Comparison of ENCODE assay signal across 18 mouse cellular contexts in genomic region chr3:107831875-107832554, GRCm38 (mm10). TPM values are rescaled to one million over a fixed set of nuclear protein-coding genes. Genes with fewer than 3 reads are reported as not detected.
A peak's percentile ranks its signal among the peaks of the same experiment; 100 is the strongest.
DNase-seq lines count a peak whose midpoint lies in the region; ATAC-seq and TF ChIP-seq lines count a peak whose summit lies in the region.
"Had no signal": no experiment of that assay in that cellular context is flagged by ENCODE, and none has a peak within 500 bp of the region (broad histone marks: within the 10 kb centered on the region; RNA-seq: fewer than 3 reads in every experiment).

No protein-coding gene starts in this region.

- peaks cover 13% of the 10 kb centered on the region for H3K4me1 ChIP-seq in forebrain, embryonic 14.5 days (ENCODE audit: control insufficient read depth, insufficient read depth, low read length)
- peaks cover 13% of the 10 kb centered on the region for H3K4me1 ChIP-seq in forebrain, embryonic 16.5 days (replicated peaks; ENCODE audit: control insufficient read depth, insufficient read depth, low read length)
- peaks cover 11% of the 10 kb centered on the region; the same call in 1 of the 2 replicates for H3K4me1 ChIP-seq in hindbrain, postnatal 0 days (ENCODE audit: insufficient read depth, low read length)
- peaks cover 29% of the 10 kb centered on the region for H3K4me1 ChIP-seq in hindbrain, embryonic 13.5 days (replicated peaks)
- peaks cover 8% of the 10 kb centered on the region for H3K4me1 ChIP-seq in lung, adult 2 months (ENCODE audit: control insufficient read depth, insufficient read depth, low read length)

- no peak overlapping the region for H3K27ac ChIP-seq in forebrain, embryonic 14.5 days (ENCODE audit: low read depth, low read length)
- no peak overlapping the region for H3K27ac ChIP-seq in forebrain, embryonic 16.5 days (ENCODE audit: low read length)
- no peak overlapping the region for H3K27ac ChIP-seq in hindbrain, postnatal 0 days
- H3K27ac ChIP-seq in hindbrain, embryonic 13.5 days = no peak overlapping the region
- H3K27ac ChIP-seq: intestine, embryonic 15.5 days; kidney, postnatal 0 days; liver, embryonic 13.5 days; midbrain, embryonic 15.5 days had no signal

- H3K4me2 ChIP-seq in forebrain, embryonic 14.5 days (ENCODE audit: low read length) = no peak overlapping the region
- no peak overlapping the region for H3K4me2 ChIP-seq in forebrain, embryonic 16.5 days (ENCODE audit: low read length)
- no peak overlapping the region for H3K4me2 ChIP-seq in hindbrain, postnatal 0 days (ENCODE audit: low read depth, low read length)
- no peak overlapping the region for H3K4me2 ChIP-seq in hindbrain, embryonic 13.5 days
- H3K4me2 ChIP-seq: intestine, embryonic 15.5 days; liver, embryonic 13.5 days; midbrain, embryonic 15.5 days had no signal

- peak overlapping the region; percentile 13; the same call in 1 of the 2 replicates for H3K9ac ChIP-seq in forebrain, embryonic 14.5 days (ENCODE audit: low read length)
- H3K9ac ChIP-seq in forebrain, embryonic 16.5 days (replicated peaks; ENCODE audit: low read depth, low read length) = no peak overlapping the region
- no peak overlapping the region for H3K9ac ChIP-seq in hindbrain, postnatal 0 days (replicated peaks; ENCODE audit: low read length)
- H3K9ac ChIP-seq in hindbrain, embryonic 13.5 days = no peak overlapping the region
- H3K9ac ChIP-seq: intestine, embryonic 15.5 days; liver, embryonic 13.5 days; midbrain, embryonic 15.5 days had no signal

- no peak for TF ChIP-seq CTCF in hindbrain, postnatal 0 days (IDR thresholded peaks at IDR 0.05; ENCODE audit: low read depth)
- TF ChIP-seq CTCF in lung, adult 2 months (IDR thresholded peaks at IDR 0.05; ENCODE audit: insufficient read depth, low read length) = no peak

- DNase-seq in forebrain, embryonic 14.5 days (ENCODE audit: low spot score) = no peak
- no peak for DNase-seq in hindbrain, postnatal 0 days (ENCODE audit: low spot score)
- peak; percentile 65 for DNase-seq in Muller cell, postnatal 12 days (ENCODE audit: inconsistent ontology term)
- no peak for DNase-seq in lung, adult 2 months
- no peak for DNase-seq in thymus, postnatal 10 days (ENCODE audit: low spot score in 2 of 2)
- DNase-seq: cerebellum, adult 11 months; layer of hippocampus, adult 9-11 months; liver, embryonic 13.5 days; lung, postnatal 10 days had no signal

- no peak for TF ChIP-seq POLR2A in lung, adult 2 months (IDR thresholded peaks at IDR 0.05; ENCODE audit: borderline replicate concordance, extremely low read depth, low read depth, low read length)

- ATAC-seq in forebrain, embryonic 14.5 days = no peak
- no peak for ATAC-seq in forebrain, embryonic 16.5 days
- ATAC-seq in hindbrain, postnatal 0 days = peak; percentile 31; the same call in 1 of the 2 replicates
- ATAC-seq in hindbrain, embryonic 13.5 days (ENCODE audit: low FRiP score) = no peak
- ATAC-seq in megakaryocyte progenitor cell, adult 5-6 weeks (replicated peaks; ENCODE audit: poor library complexity) = peak; percentile 30
- ATAC-seq: intestine, embryonic 15.5 days had no signal

- WGBS in forebrain, embryonic 14.5 days = 70% methylated on average over 10 of the region's 10 CpGs
- WGBS in forebrain, embryonic 16.5 days = 59% methylated on average over 10 of the region's 10 CpGs
- WGBS in hindbrain, postnatal 0 days = 51% methylated on average over 10 of the region's 10 CpGs
- 67% methylated on average over 10 of the region's 10 CpGs for WGBS in hindbrain, embryonic 13.5 days
- WGBS in lung, adult 2 months = 67% methylated on average over 10 of the region's 10 CpGs

- no peaks in the 10 kb centered on the region for H3K9me3 ChIP-seq in forebrain, embryonic 14.5 days (replicated peaks; ENCODE audit: control insufficient read depth, low read length)
- H3K9me3 ChIP-seq in forebrain, embryonic 16.5 days (ENCODE audit: control insufficient read depth, low read length) = no peaks in the 10 kb centered on the region
- no peaks in the 10 kb centered on the region for H3K9me3 ChIP-seq in hindbrain, postnatal 0 days (ENCODE audit: low read length)
- no peaks in the 10 kb centered on the region for H3K9me3 ChIP-seq in hindbrain, embryonic 13.5 days
- H3K9me3 ChIP-seq: intestine, embryonic 15.5 days; liver, embryonic 13.5 days; midbrain, embryonic 15.5 days had no signal

- H3K27me3 ChIP-seq in forebrain, embryonic 14.5 days (replicated peaks; ENCODE audit: control insufficient read depth, insufficient read depth, low read length) = no peaks in the 10 kb centered on the region
- no peaks in the 10 kb centered on the region for H3K27me3 ChIP-seq in forebrain, embryonic 16.5 days (replicated peaks; ENCODE audit: control insufficient read depth, insufficient read depth, low read length)
- H3K27me3 ChIP-seq in hindbrain, postnatal 0 days (ENCODE audit: insufficient read depth, low read length) = no peaks in the 10 kb centered on the region
- H3K27me3 ChIP-seq in hindbrain, embryonic 13.5 days = no peaks in the 10 kb centered on the region
- H3K27me3 ChIP-seq: intestine, embryonic 15.5 days; liver, embryonic 13.5 days; midbrain, embryonic 15.5 days had no signal

- H3K4me3 ChIP-seq in forebrain, embryonic 14.5 days (ENCODE audit: low read depth, low read length) = no peak overlapping the region
- no peak overlapping the region for H3K4me3 ChIP-seq in forebrain, embryonic 16.5 days (replicated peaks; ENCODE audit: low read length)
- H3K4me3 ChIP-seq in hindbrain, postnatal 0 days (ENCODE audit: low read length) = no peak overlapping the region
- H3K4me3 ChIP-seq in hindbrain, embryonic 13.5 days = no peak overlapping the region
- H3K4me3 ChIP-seq in lung, adult 2 months (replicated peaks; ENCODE audit: extremely low read depth, low read depth, low read length) = no peak overlapping the region
- H3K4me3 ChIP-seq: intestine, embryonic 15.5 days; liver, embryonic 13.5 days; midbrain, embryonic 15.5 days had no signal

- no peaks in the 10 kb centered on the region for H3K36me3 ChIP-seq in forebrain, embryonic 14.5 days (ENCODE audit: control insufficient read depth, insufficient read depth, low read length)
- H3K36me3 ChIP-seq in forebrain, embryonic 16.5 days (ENCODE audit: control insufficient read depth, insufficient read depth) = no peaks in the 10 kb centered on the region
- no peaks in the 10 kb centered on the region for H3K36me3 ChIP-seq in hindbrain, postnatal 0 days (ENCODE audit: insufficient read depth, low read length)
- H3K36me3 ChIP-seq in hindbrain, embryonic 13.5 days = no peaks in the 10 kb centered on the region
- H3K36me3 ChIP-seq: intestine, embryonic 15.5 days; liver, embryonic 13.5 days; midbrain, embryonic 15.5 days had no signal

RNA-seq across cellular contexts. Expression of gene Eps8l3, which starts 45.0 kb away (rescaled TPM):
- polyA plus RNA-seq in forebrain, embryonic 14.5 days (2014; fragmentation: Nextera tagmentation; extraction: Ambion mirVana) = not detected in 2 replicates
- polyA plus RNA-seq in forebrain, embryonic 16.5 days (2015; fragmentation: Nextera tagmentation; extraction: Ambion mirVana) = not detected in 2 replicates
- total RNA-seq in hindbrain, postnatal 0 days (2014; rRNA removed) = not detected in 2 replicates
- polyA plus RNA-seq in hindbrain, postnatal 0 days (2015; fragmentation: Nextera tagmentation; extraction: Ambion mirVana) = not detected in 2 replicates
- polyA plus RNA-seq in hindbrain, embryonic 13.5 days (2015; fragmentation: Nextera tagmentation; extraction: Ambion mirVana) = not detected in 2 replicates
- 0.07 and 0.12 TPM in 2 replicates for total RNA-seq in megakaryocyte progenitor cell, adult 5-6 weeks (2015)
- total RNA-seq in megakaryocyte progenitor cell, adult 5-6 weeks (2017) = not detected in 2 replicates
- polyA plus RNA-seq in lung, adult 2 months (2012; rRNA removed) = 0.61 TPM in 1 of 2 replicates, not detected in the other
- total RNA-seq: left cerebral cortex, postnatal 25 days had no signal
- polyA plus RNA-seq: cortical plate, adult 2 months; heart, postnatal 0 days; liver, embryonic 13.5 days had no signal

Comparison
In these comparisons a context has a peak if more than half of its experiments do, and no peak if none do; other contexts are left out.
1. ATAC-seq: peak in hindbrain, postnatal 0 days (single experiment) and megakaryocyte progenitor cell, adult 5-6 weeks (single experiment); none in forebrain, embryonic 14.5 days (single experiment), forebrain, embryonic 16.5 days (single experiment) and hindbrain, embryonic 13.5 days (single experiment).